ENCODE assay signal across 17 mouse cellular contexts in genomic region chr11:51554590-51554989, GRCm38 (mm10). TPM values are rescaled to one million over a fixed set of nuclear protein-coding genes. Genes with fewer than 3 reads are reported as not detected.
DNase-seq lines count a peak whose midpoint lies in the region; ATAC-seq and TF ChIP-seq lines count a peak whose summit lies in the region.
"Had no signal": no experiment of that assay in that cellular context is flagged by ENCODE, and none has a peak within 500 bp of the region (broad histone marks: within the 10 kb centered on the region; RNA-seq: fewer than 3 reads in every experiment).

No protein-coding gene starts in this region.

- no peak for ATAC-seq in hindbrain, embryonic 16.5 days
- ATAC-seq in hindbrain, embryonic 11.5 days (ENCODE audit: low FRiP score), result no peak
- ATAC-seq in stomach, embryonic 16.5 days (ENCODE audit: insufficient read depth, low FRiP score), result no peak
- ATAC-seq in stomach, postnatal 0 days (ENCODE audit: low FRiP score, low TSS enrichment), result no peak
- ATAC-seq in embryonic facial prominence, embryonic 15.5 days (ENCODE audit: insufficient number of reproducible peaks, low FRiP score, low TSS enrichment, low read depth), result no peak
- ATAC-seq in neural tube, embryonic 15.5 days (ENCODE audit: low FRiP score), result no peak
- ATAC-seq in monocyte, adult 5-6 weeks (replicated peaks; ENCODE audit: insufficient number of reproducible peaks, low FRiP score, low TSS enrichment, poor library complexity, severe bottlenecking), result no peak
- ATAC-seq: CD4-positive, CD25-positive, alpha-beta regulatory T cell, adult 4 months; inflammation-experienced regulatory T-cells, adult 6 months had no signal

- WGBS in hindbrain, embryonic 16.5 days, result 66% methylated on average over 7 of the region's 10 CpGs
- WGBS in hindbrain, embryonic 11.5 days, result 71% methylated on average over 9 of the region's 10 CpGs
- WGBS in stomach, embryonic 16.5 days, result 64% methylated on average over 10 of the region's 10 CpGs
- WGBS in stomach, postnatal 0 days, result 70% methylated on average over 8 of the region's 10 CpGs
- WGBS in embryonic facial prominence, embryonic 15.5 days, result 62% methylated on average over 10 of the region's 10 CpGs
- 69% methylated on average over 10 of the region's 10 CpGs for WGBS in neural tube, embryonic 15.5 days

- TF ChIP-seq EP300 in stomach, postnatal 0 days (optimal IDR thresholded peaks at IDR 0.05), result no peak

- H3K9ac ChIP-seq in hindbrain, embryonic 16.5 days (ENCODE audit: low read depth, low read length), result no peak overlapping the region
- no peak overlapping the region; the same call in 1 of the 2 replicates for H3K9ac ChIP-seq in hindbrain, embryonic 11.5 days (ENCODE audit: low read depth, low read length)
- H3K9ac ChIP-seq in stomach, embryonic 16.5 days (ENCODE audit: low read length), result no peak overlapping the region
- no peak overlapping the region for H3K9ac ChIP-seq in stomach, postnatal 0 days (ENCODE audit: low read length)
- no peak overlapping the region for H3K9ac ChIP-seq in embryonic facial prominence, embryonic 15.5 days
- H3K9ac ChIP-seq in neural tube, embryonic 15.5 days (replicated peaks), result no peak overlapping the region
- H3K9ac ChIP-seq: liver, embryonic 13.5 days had no signal

- H3K4me1 ChIP-seq in hindbrain, embryonic 16.5 days (ENCODE audit: control insufficient read depth, insufficient read depth, low read depth, low read length), result no peaks in the 10 kb centered on the region; the same call in 1 of the 2 replicates
- no peaks in the 10 kb centered on the region; the same call in 1 of the 2 replicates for H3K4me1 ChIP-seq in hindbrain, embryonic 11.5 days (replicated peaks; ENCODE audit: control insufficient read depth, insufficient read depth, low read length)
- H3K4me1 ChIP-seq in stomach, embryonic 16.5 days (ENCODE audit: control insufficient read depth, insufficient read depth, low read length), result peaks cover 11% of the 10 kb centered on the region
- H3K4me1 ChIP-seq in stomach, postnatal 0 days (replicated peaks; ENCODE audit: control insufficient read depth, insufficient read depth), result peaks cover 3% of the 10 kb centered on the region; the same call in 1 of the 2 replicates
- peaks cover 12% of the 10 kb centered on the region for H3K4me1 ChIP-seq in embryonic facial prominence, embryonic 15.5 days
- H3K4me1 ChIP-seq in neural tube, embryonic 15.5 days, result peaks cover 7% of the 10 kb centered on the region

- H3K4me3 ChIP-seq in hindbrain, embryonic 16.5 days (ENCODE audit: low read length), result no peak overlapping the region
- no peak overlapping the region for H3K4me3 ChIP-seq in hindbrain, embryonic 11.5 days (ENCODE audit: low read depth, low read length)
- no peak overlapping the region; the same call in 1 of the 2 replicates for H3K4me3 ChIP-seq in stomach, embryonic 16.5 days (replicated peaks; ENCODE audit: low read length)
- no peak overlapping the region for H3K4me3 ChIP-seq in stomach, postnatal 0 days (ENCODE audit: low read depth, low read length)
- H3K4me3 ChIP-seq in embryonic facial prominence, embryonic 15.5 days (replicated peaks), result peak overlapping the region; percentile 13; the same call in 1 of the 2 replicates
- H3K4me3 ChIP-seq in neural tube, embryonic 15.5 days (replicated peaks), result no peak overlapping the region
- H3K4me3 ChIP-seq: liver, embryonic 13.5 days had no signal

- H3K4me2 ChIP-seq in hindbrain, embryonic 16.5 days (ENCODE audit: low read length), result 0 out of 2 replicates have a peak overlapping the region, but pooled peaks have one; percentile 23
- no peak overlapping the region for H3K4me2 ChIP-seq in hindbrain, embryonic 11.5 days (replicated peaks; ENCODE audit: low read depth, low read length)
- 0 out of 2 replicates have a peak overlapping the region, but pooled peaks have one; percentile 14 for H3K4me2 ChIP-seq in stomach, embryonic 16.5 days (ENCODE audit: low read depth, low read length)
- H3K4me2 ChIP-seq in stomach, postnatal 0 days (replicated peaks; ENCODE audit: low read depth), result no peak overlapping the region
- no peak overlapping the region for H3K4me2 ChIP-seq in embryonic facial prominence, embryonic 15.5 days (replicated peaks)
- 0 out of 2 replicates have a peak overlapping the region, but pooled peaks have one; percentile 17 for H3K4me2 ChIP-seq in neural tube, embryonic 15.5 days
- H3K4me2 ChIP-seq: liver, embryonic 13.5 days had no signal

- no peaks in the 10 kb centered on the region for H3K36me3 ChIP-seq in hindbrain, embryonic 16.5 days (ENCODE audit: control insufficient read depth, insufficient read depth, low read length)
- no peaks in the 10 kb centered on the region for H3K36me3 ChIP-seq in hindbrain, embryonic 11.5 days (ENCODE audit: control insufficient read depth, insufficient read depth, low read length)
- H3K36me3 ChIP-seq in stomach, embryonic 16.5 days (ENCODE audit: control insufficient read depth, insufficient read depth, low read length), result no peaks in the 10 kb centered on the region
- H3K36me3 ChIP-seq in stomach, postnatal 0 days (ENCODE audit: control insufficient read depth, insufficient read depth, low read length), result no peaks in the 10 kb centered on the region
- H3K36me3 ChIP-seq in embryonic facial prominence, embryonic 15.5 days, result no peaks in the 10 kb centered on the region
- no peaks in the 10 kb centered on the region for H3K36me3 ChIP-seq in neural tube, embryonic 15.5 days
- H3K36me3 ChIP-seq: liver, embryonic 13.5 days had no signal

- H3K27ac ChIP-seq in hindbrain, embryonic 16.5 days (ENCODE audit: low read depth, low read length), result no peak overlapping the region
- H3K27ac ChIP-seq in hindbrain, embryonic 11.5 days (ENCODE audit: low read depth, low read length), result no peak overlapping the region
- H3K27ac ChIP-seq in stomach, embryonic 16.5 days (ENCODE audit: low read length), result no peak overlapping the region
- no peak overlapping the region for H3K27ac ChIP-seq in stomach, postnatal 0 days (replicated peaks)
- H3K27ac ChIP-seq in embryonic facial prominence, embryonic 15.5 days (replicated peaks), result no peak overlapping the region
- no peak overlapping the region for H3K27ac ChIP-seq in neural tube, embryonic 15.5 days (replicated peaks)
- H3K27ac ChIP-seq: liver, embryonic 13.5 days had no signal

- TF ChIP-seq CTCF in stomach, postnatal 0 days (IDR thresholded peaks at IDR 0.05; ENCODE audit: low read depth), result no peak

- DNase-seq in hindbrain, embryonic 11.5 days (ENCODE audit: low spot score), result no peak
- no peak for DNase-seq in stomach, postnatal 0 days (ENCODE audit: low spot score)
- no peak for DNase-seq in thymus, postnatal 14 days
- DNase-seq: adrenal gland, adult 2 months; cerebellum, postnatal 36 days; gastrocnemius, postnatal 36 days; kidney, postnatal 14 days; liver, embryonic 13.5 days; right cerebral cortex, adult 18-20 months; thymus, adult 18-20 months had no signal

- no peaks in the 10 kb centered on the region for H3K9me3 ChIP-seq in hindbrain, embryonic 16.5 days (ENCODE audit: control insufficient read depth, low read length)
- no peaks in the 10 kb centered on the region for H3K9me3 ChIP-seq in hindbrain, embryonic 11.5 days (ENCODE audit: control insufficient read depth, low read length)
- no peaks in the 10 kb centered on the region for H3K9me3 ChIP-seq in stomach, embryonic 16.5 days (replicated peaks; ENCODE audit: control insufficient read depth, low read length)
- H3K9me3 ChIP-seq in stomach, postnatal 0 days (ENCODE audit: control insufficient read depth, low read length), result no peaks in the 10 kb centered on the region
- no peaks in the 10 kb centered on the region for H3K9me3 ChIP-seq in embryonic facial prominence, embryonic 15.5 days (replicated peaks)
- no peaks in the 10 kb centered on the region for H3K9me3 ChIP-seq in neural tube, embryonic 15.5 days (replicated peaks)
- H3K9me3 ChIP-seq: liver, embryonic 13.5 days had no signal

- H3K27me3 ChIP-seq in hindbrain, embryonic 16.5 days (replicated peaks; ENCODE audit: control insufficient read depth, insufficient read depth, low read length), result no peaks in the 10 kb centered on the region
- H3K27me3 ChIP-seq in hindbrain, embryonic 11.5 days (ENCODE audit: control insufficient read depth, insufficient read depth, low read length), result no peaks in the 10 kb centered on the region
- H3K27me3 ChIP-seq in stomach, embryonic 16.5 days (ENCODE audit: control insufficient read depth, insufficient read depth, low read length), result no peaks in the 10 kb centered on the region
- H3K27me3 ChIP-seq in stomach, postnatal 0 days (ENCODE audit: control insufficient read depth, insufficient read depth, low read length), result no peaks in the 10 kb centered on the region
- H3K27me3 ChIP-seq in embryonic facial prominence, embryonic 15.5 days, result no peaks in the 10 kb centered on the region
- no peaks in the 10 kb centered on the region for H3K27me3 ChIP-seq in neural tube, embryonic 15.5 days (replicated peaks)
- H3K27me3 ChIP-seq: liver, embryonic 13.5 days had no signal

RNA-seq across cellular contexts. Expression of gene Phykpl, which starts 30.0 kb away (rescaled TPM):
- polyA plus RNA-seq in hindbrain, embryonic 16.5 days (2015; fragmentation: Nextera tagmentation; extraction: Ambion mirVana), result 9.2 and 9.7 TPM in 2 replicates
- 10.1 and 13.2 TPM in 2 replicates for polyA plus RNA-seq in hindbrain, embryonic 11.5 days (2014; fragmentation: Nextera tagmentation; extraction: Ambion mirVana)
- polyA plus RNA-seq in stomach, embryonic 16.5 days (2015; fragmentation: Nextera tagmentation; extraction: Ambion mirVana), result 19.6 and 20.1 TPM in 2 replicates
- polyA plus RNA-seq in stomach, postnatal 0 days (2015; fragmentation: Nextera tagmentation; extraction: Ambion mirVana), result 13.3 and 14.0 TPM in 2 replicates
- 18.2 and 20.7 TPM in 2 replicates for polyA plus RNA-seq in embryonic facial prominence, embryonic 15.5 days (2015; fragmentation: Nextera tagmentation; extraction: Ambion mirVana)
- polyA plus RNA-seq in neural tube, embryonic 15.5 days (2015; fragmentation: Nextera tagmentation; extraction: Ambion mirVana), result 8.1 and 10.9 TPM in 2 replicates
- total RNA-seq in monocyte, adult 5-6 weeks (2017), result 13.8 to 20.0 TPM (median 15.8 TPM) in 3 replicates

RNA-seq across cellular contexts. Expression of gene Hnrnpab, which starts 52.1 kb away (rescaled TPM):
- 221 and 253 TPM in 2 replicates for polyA plus RNA-seq in hindbrain, embryonic 16.5 days (2015; fragmentation: Nextera tagmentation; extraction: Ambion mirVana)
- polyA plus RNA-seq in hindbrain, embryonic 11.5 days (2014; fragmentation: Nextera tagmentation; extraction: Ambion mirVana), result 777 and 822 TPM in 2 replicates
- 201 and 238 TPM in 2 replicates for polyA plus RNA-seq in stomach, embryonic 16.5 days (2015; fragmentation: Nextera tagmentation; extraction: Ambion mirVana)
- polyA plus RNA-seq in stomach, postnatal 0 days (2015; fragmentation: Nextera tagmentation; extraction: Ambion mirVana), result 204 and 215 TPM in 2 replicates
- polyA plus RNA-seq in embryonic facial prominence, embryonic 15.5 days (2015; fragmentation: Nextera tagmentation; extraction: Ambion mirVana), result 380 and 381 TPM in 2 replicates
- 241 and 285 TPM in 2 replicates for polyA plus RNA-seq in neural tube, embryonic 15.5 days (2015; fragmentation: Nextera tagmentation; extraction: Ambion mirVana)
- total RNA-seq in monocyte, adult 5-6 weeks (2017), result 353 to 398 TPM (median 355 TPM) in 3 replicates

Comparison
In these comparisons a context has a peak if more than half of its experiments do, and no peak if none do; other contexts are left out.
1. H3K4me2 ChIP-seq: peak in hindbrain, embryonic 16.5 days (single experiment), stomach, embryonic 16.5 days (single experiment) and neural tube, embryonic 15.5 days (single experiment); none in hindbrain, embryonic 11.5 days (single experiment), stomach, postnatal 0 days (single experiment) and embryonic facial prominence, embryonic 15.5 days (single experiment).